Mouse (Mus musculus): Measurements from ENCODE around the gene Znhit3. TPM values are rescaled to one million over a fixed set of nuclear protein-coding genes. Genes with fewer than 3 reads are reported as not detected.

Znhit3 gene
- polyA plus RNA-seq, 1 experiment from 2014 or later, result 51.6 TPM

DNA sequence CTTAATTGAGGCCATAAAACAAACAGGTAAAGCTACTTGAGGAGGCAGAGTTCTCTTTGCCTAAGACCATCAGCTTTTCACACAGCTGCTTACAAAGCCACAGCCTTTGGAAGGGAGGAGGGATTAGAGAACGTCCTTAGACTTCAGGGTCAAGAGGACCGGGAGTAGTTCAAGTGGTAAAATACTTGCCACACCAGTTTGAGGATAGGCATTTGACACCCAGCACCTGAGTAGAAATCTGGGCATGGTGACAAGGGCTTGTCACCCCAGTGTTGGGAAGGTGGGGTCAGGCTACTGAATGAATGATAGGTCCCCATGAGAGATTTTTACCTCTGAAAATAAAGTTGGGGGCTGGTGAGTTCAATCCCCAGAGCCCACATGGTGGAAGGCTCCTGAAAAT lies 36.4 kb upstream of the Znhit3 start:
- Histone ChIP-seq H3K9ac (no peak overlapping the region), H3K4me1 (replicated peaks) (peaks cover 5% of the 10 kb centered on the region), H3K27ac (no peak overlapping the region), H3K4me2 (replicated peaks) (no peak overlapping the region), H3K36me3 (no peaks in the 10 kb centered on the region), H3K4me3 (replicated peaks) (no peak overlapping the region), H3K27me3 (replicated peaks) (peaks cover 19% of the 10 kb centered on the region), H3K9me3 (no peaks in the 10 kb centered on the region)
- WGBS, result 35% methylated on average over 2 of the region's 2 CpGs
- ATAC-seq, result no peak

DNA sequence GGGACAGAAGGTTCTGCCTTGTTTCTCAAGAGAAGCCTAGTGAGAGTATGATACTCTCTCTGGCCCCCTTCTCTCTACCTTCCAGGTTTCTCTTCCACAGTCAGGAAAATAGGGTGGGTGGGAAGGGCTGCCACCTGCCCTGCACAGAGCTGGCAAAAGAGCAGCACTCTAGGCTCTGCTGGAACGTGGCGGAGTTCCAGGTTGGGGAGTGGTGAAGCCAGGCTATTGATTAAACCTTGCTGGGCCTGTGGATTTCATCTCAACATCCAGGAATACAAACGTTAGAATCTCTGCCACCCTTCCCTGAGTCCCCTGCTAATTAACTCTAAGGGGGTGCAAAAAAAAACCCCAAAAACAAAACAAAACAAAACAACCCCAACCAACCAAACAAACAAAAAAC lies 32.4 kb upstream of the Znhit3 start:
- Histone ChIP-seq H3K27me3 (replicated peaks) (peaks cover 5% of the 10 kb centered on the region; the same call in 1 of the 2 replicates), H3K4me1 (replicated peaks) (no peaks in the 10 kb centered on the region), H3K9ac (no peak overlapping the region), H3K4me2 (replicated peaks) (no peak overlapping the region), H3K9me3 (no peaks in the 10 kb centered on the region), H3K4me3 (replicated peaks) (no peak overlapping the region), H3K27ac (no peak overlapping the region), H3K36me3 (no peaks in the 10 kb centered on the region)
- no peak for ATAC-seq
- 45% methylated on average over 3 of the region's 3 CpGs for WGBS

DNA sequence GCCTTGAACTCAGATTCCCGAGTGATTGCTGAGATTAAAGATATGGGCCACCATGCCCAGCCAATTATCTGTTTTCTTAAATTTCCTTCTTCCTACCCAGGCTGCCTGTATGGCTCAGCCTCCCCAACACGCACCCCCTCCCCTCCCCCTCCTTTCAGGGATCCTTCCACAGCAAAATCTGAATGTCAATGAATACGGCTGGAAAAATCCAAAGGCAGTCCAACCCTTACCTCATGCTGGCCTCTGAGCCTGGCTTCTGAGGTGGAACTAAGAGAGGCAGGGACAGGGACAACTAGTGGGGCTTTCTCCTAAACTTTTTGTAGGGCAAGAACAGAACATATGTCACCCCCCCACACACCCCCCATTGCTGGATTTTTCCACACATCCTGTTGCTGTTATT lies 31.9 kb upstream of the Znhit3 start:
- no peaks in the 10 kb centered on the region for H3K9me3 ChIP-seq
- no peaks in the 10 kb centered on the region for H3K36me3 ChIP-seq
- WGBS, result 55% methylated on average over 3 of the region's 3 CpGs
- H3K4me3 ChIP-seq (replicated peaks), result no peak overlapping the region
- no peak for ATAC-seq
- no peak overlapping the region for H3K27ac ChIP-seq
- H3K9ac ChIP-seq, result no peak overlapping the region
- H3K27me3 ChIP-seq (replicated peaks), result peaks cover 5% of the 10 kb centered on the region; the same call in 1 of the 2 replicates
- no peak overlapping the region for H3K4me2 ChIP-seq (replicated peaks)
- no peaks in the 10 kb centered on the region for H3K4me1 ChIP-seq (replicated peaks)

DNA sequence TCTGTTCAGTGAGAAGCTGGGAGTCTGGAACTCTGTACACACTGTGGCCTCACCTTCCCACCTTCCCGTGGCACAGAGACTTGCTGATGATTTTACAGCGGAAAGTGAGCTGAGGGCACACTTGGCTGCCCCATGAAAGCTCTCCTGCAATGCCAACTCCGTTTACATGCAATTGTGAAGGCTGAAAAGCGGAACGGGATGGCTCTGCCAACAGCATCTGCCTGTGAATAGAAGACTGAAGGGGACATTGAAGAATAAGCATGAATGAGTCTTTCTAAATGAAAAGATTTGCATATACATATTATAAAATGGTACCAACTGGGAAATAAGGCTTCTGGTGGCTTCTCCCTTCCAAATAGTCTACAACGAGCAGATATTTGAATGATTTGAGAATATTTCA lies 31.0 kb upstream of the Znhit3 start:
- H3K9ac ChIP-seq, result no peak overlapping the region
- H3K36me3 ChIP-seq, result no peaks in the 10 kb centered on the region
- no peaks in the 10 kb centered on the region for H3K9me3 ChIP-seq
- H3K4me2 ChIP-seq (replicated peaks), result no peak overlapping the region
- peaks cover 7% of the 10 kb centered on the region; the same call in 1 of the 2 replicates for H3K27me3 ChIP-seq (replicated peaks)
- H3K4me1 ChIP-seq (replicated peaks), result no peaks in the 10 kb centered on the region
- no peak overlapping the region for H3K27ac ChIP-seq
- 68% methylated on average over 6 of the region's 6 CpGs for WGBS
- no peak overlapping the region for H3K4me3 ChIP-seq (replicated peaks)
- no peak for ATAC-seq

DNA sequence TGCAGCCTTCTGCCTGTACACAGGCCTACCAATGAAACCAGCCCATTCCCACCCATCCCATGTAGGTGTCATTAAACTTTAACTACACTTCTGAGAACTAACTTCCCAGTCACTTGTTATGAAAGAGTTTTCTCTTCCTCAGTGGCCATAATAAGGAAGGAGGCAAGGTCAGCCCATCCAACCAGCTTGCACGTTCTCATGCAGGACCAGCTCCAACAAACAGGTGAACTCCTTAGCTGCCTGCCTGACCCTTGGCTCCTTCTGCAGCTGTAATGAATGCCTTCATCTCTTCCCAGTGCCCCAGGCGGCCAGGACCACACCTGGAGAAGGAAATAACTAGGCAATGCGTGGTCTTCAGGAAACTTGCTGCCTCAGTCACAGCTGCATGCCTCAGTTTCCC lies 29.7 kb upstream of the Znhit3 start:
- Histone ChIP-seq H3K4me1 (replicated peaks) (no peaks in the 10 kb centered on the region), H3K27me3 (replicated peaks) (peaks cover 7% of the 10 kb centered on the region; the same call in 1 of the 2 replicates), H3K4me3 (replicated peaks) (no peak overlapping the region), H3K27ac (no peak overlapping the region), H3K4me2 (replicated peaks) (no peak overlapping the region), H3K36me3 (no peaks in the 10 kb centered on the region), H3K9me3 (no peaks in the 10 kb centered on the region), H3K9ac (no peak overlapping the region)
- peak; percentile 15; the same call in 1 of the 2 replicates for ATAC-seq
- WGBS, result 41% methylated on average over 3 of the region's 3 CpGs

DNA sequence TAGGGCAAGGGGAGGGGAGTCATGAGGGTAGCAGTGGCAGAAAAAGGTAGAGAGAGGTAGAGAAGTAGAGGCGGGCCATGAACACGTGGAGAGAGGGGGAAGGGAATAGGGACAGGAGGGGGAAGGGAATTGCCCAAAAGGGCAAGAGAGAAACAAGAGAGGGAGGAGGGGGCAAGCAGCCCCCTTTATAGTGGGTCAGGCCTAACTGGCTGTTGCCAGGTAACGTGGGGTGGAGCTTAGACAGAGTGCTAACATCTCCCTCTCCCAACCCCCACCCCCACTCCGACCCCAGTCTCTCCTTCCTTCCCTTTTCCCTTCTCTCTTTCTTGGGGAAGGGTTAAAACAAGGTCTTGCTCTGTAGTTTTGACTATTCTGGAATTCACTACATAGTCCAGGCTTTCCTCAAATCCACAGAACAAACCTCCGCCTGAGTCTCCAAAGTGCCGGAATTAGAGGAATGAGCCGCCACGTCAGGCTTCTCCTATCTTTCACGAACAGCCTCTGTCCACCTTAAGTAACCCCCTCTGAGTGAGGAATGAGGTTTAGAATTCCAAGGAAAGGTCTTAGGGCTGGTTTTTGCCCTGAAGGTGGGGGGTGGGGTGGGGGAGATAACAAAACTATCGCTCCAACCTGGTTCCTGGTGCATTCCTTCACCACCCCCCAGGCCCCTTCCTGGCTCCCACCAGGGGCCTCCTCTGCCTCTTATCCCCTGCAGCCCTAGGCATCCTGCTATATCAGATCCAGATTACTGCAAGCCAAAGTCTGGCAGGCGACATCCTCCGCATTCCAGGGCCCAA lies 28.7 kb upstream of the Znhit3 start:
- Histone ChIP-seq H3K36me3 (no peaks in the 10 kb centered on the region), H3K27me3 (replicated peaks) (peaks cover 7% of the 10 kb centered on the region; the same call in 1 of the 2 replicates), H3K4me1 (replicated peaks) (no peaks in the 10 kb centered on the region), H3K4me2 (replicated peaks) (no peak overlapping the region), H3K4me3 (replicated peaks) (no peak overlapping the region), H3K27ac (no peak overlapping the region), H3K9ac (no peak overlapping the region), H3K9me3 (no peaks in the 10 kb centered on the region)
- ATAC-seq, result no peak
- WGBS, result 2% methylated on average over 12 of the region's 12 CpGs

DNA sequence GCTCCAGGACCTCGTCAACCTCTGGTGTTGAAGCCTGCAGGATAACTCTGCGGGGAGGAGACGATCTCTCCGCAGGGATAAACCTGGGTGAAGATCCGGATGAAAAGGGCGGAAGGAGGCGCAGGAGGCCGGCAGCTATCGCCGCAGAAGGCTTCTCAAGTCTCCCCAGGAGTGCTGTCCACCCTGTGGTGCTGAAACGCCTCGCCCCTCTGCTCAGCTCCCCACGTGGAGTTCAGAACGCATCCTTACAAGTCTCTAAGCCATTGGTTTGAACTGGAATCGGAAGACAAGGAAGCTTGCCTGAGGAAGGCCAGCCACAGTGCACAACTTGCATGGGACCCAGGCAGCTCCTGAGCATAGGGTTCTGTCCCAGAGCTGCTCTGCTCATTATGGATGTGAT lies 27.8 kb upstream of the Znhit3 start:
- Histone ChIP-seq H3K36me3 (no peaks in the 10 kb centered on the region), H3K9ac (no peak overlapping the region), H3K27me3 (replicated peaks) (peaks cover 7% of the 10 kb centered on the region; the same call in 1 of the 2 replicates), H3K4me3 (replicated peaks) (no peak overlapping the region), H3K27ac (no peak overlapping the region), H3K4me1 (replicated peaks) (no peaks in the 10 kb centered on the region), H3K4me2 (replicated peaks) (peak overlapping the region; percentile 34; the same call in 1 of the 2 replicates), H3K9me3 (no peaks in the 10 kb centered on the region)
- peak; percentile 39; the same call in 1 of the 2 replicates for ATAC-seq
- 0% methylated on average over 15 of the region's 15 CpGs for WGBS

DNA sequence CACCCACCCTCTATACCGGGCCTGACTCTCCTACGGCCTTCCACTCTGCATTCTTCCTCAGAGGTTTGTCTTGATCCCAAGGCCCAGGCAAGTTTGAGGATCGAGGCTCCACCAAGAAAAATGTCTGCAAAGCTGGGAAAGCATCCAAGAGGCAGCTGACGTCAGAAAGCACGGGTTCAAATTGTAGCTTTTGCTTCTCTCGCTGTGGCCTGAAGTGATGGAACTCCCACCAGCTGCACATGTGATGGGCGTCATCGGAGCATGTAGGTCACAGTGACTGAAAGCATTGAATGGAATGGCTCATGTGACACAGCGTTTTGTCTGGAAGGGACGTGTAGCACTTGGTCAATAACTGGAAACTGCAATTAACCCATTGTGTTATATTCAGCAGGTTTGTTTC lies 24.0 kb upstream of the Znhit3 start:
- no peaks in the 10 kb centered on the region for H3K36me3 ChIP-seq
- 81% methylated on average over 10 of the region's 10 CpGs for WGBS
- no peak for ATAC-seq
- peaks cover 6% of the 10 kb centered on the region; the same call in 1 of the 2 replicates for H3K27me3 ChIP-seq (replicated peaks)
- no peak overlapping the region for H3K4me3 ChIP-seq (replicated peaks)
- no peak overlapping the region for H3K9ac ChIP-seq
- H3K4me1 ChIP-seq (replicated peaks), result no peaks in the 10 kb centered on the region
- H3K9me3 ChIP-seq, result no peaks in the 10 kb centered on the region
- H3K4me2 ChIP-seq (replicated peaks), result no peak overlapping the region
- H3K27ac ChIP-seq, result no peak overlapping the region

DNA sequence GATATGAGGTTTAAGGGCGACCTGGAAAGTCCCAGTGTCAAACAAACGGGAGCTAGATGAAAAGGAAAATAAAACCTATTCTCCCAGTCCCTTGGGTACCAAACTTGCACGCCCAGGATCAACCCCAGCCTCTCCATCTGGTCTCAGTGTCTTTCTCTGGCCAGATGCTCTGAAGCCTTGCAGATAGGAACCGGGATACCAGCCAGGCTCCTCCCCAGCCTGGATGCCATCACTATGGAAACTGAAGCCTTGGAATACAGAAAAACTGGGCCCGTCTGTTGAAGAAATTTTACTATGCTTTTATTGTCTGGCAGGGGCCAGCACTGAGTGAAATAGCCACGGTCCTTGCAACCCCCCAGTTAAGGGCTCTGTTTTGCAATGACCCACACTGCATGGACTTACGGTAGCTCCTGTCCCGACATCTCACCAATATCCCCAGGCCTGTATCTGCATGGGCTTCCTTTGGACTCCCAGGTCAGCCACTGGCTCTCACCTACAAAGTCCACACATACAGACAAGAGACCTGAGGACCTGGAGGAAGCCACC lies 23.4 kb upstream of the Znhit3 start:
- Histone ChIP-seq H3K9me3 (no peaks in the 10 kb centered on the region), H3K36me3 (no peaks in the 10 kb centered on the region), H3K27me3 (replicated peaks) (peaks cover 2% of the 10 kb centered on the region; the same call in 1 of the 2 replicates), H3K4me2 (replicated peaks) (no peak overlapping the region), H3K4me3 (replicated peaks) (no peak overlapping the region), H3K9ac (no peak overlapping the region), H3K27ac (no peak overlapping the region), H3K4me1 (replicated peaks) (no peaks in the 10 kb centered on the region)
- no peak for ATAC-seq
- 59% methylated on average over 8 of the region's 8 CpGs for WGBS

DNA sequence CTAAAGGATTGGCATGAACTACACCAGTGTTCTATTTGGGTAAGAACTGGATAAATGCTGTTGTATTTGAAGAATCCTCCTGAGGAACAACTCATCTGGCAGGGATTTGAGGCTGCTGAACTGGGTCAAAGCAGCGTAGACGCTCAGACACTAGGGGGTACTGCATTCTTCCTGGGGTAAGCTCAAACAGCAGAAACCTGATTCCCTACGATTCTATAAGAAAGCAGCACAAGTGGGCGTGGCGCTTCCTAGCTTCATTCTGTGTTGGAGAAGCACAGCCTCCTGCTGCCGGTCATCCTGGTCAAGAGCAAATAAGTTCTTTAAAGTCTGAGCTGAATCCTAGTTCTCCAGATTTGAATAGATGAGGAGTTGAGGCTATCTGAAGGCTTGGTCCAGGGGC lies 16.1 kb upstream of the Znhit3 start:
- no peak overlapping the region for H3K9ac ChIP-seq
- H3K4me3 ChIP-seq (replicated peaks), result no peak overlapping the region
- no peak for ATAC-seq
- H3K27me3 ChIP-seq (replicated peaks), result no peaks in the 10 kb centered on the region
- no peak overlapping the region for H3K4me2 ChIP-seq (replicated peaks)
- no peaks in the 10 kb centered on the region for H3K9me3 ChIP-seq
- no peak overlapping the region for H3K27ac ChIP-seq
- 14% methylated on average over 6 of the region's 6 CpGs for WGBS
- no peaks in the 10 kb centered on the region for H3K4me1 ChIP-seq (replicated peaks)
- H3K36me3 ChIP-seq, result no peaks in the 10 kb centered on the region

DNA sequence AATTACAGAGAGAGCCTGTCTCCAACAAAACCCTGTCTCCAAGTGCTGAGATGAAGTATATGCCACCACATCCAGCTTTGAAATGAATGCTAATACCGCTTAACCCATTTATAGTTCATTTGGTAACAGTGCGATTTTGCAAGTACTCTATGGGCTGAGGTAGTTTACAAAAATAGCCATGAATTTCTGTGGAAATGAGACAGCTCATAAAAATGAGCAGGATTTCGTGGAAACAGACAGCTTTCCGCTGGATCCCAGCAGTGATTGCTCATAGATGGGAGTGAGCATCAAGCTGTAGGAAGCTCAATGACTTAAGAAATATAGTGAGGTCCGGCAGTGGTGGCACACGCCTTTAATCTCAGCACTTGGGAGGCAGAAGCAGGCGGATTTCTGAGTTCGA lies 4.8 kb upstream of the Znhit3 start:
- H3K27me3 ChIP-seq (replicated peaks), result no peaks in the 10 kb centered on the region
- ATAC-seq, result no peak
- H3K4me3 ChIP-seq (replicated peaks), result no peak overlapping the region
- no peaks in the 10 kb centered on the region for H3K9me3 ChIP-seq
- no peak overlapping the region for H3K4me2 ChIP-seq (replicated peaks)
- H3K27ac ChIP-seq, result no peak overlapping the region
- H3K9ac ChIP-seq, result no peak overlapping the region
- 0 out of 2 replicates have a peak, but pooled peaks cover 4% of the 10 kb centered on the region for H3K4me1 ChIP-seq (replicated peaks)
- 85% methylated on average over 8 of the region's 8 CpGs for WGBS
- H3K36me3 ChIP-seq, result no peaks in the 10 kb centered on the region

DNA sequence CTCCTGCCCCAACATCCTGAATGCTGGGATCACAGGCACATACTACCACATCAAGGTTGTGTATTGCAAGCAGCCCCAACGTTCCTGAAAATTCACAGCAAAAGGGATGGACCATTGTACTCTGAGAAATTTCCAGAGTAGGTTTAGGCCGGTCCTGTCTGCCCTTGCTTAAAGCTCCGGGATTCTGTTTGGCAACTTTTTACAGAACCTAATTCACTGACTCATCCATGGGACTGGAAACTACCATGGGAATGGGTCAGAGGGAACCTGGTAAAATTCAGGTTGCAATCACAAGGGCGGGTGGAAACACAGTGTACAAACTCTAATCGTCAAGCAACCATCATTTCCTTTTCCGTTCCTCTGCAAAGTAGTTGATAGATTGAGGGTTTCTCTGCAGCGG lies 3.8 kb upstream of the Znhit3 start:
- Histone ChIP-seq H3K4me1 (replicated peaks) (0 out of 2 replicates have a peak, but pooled peaks cover 4% of the 10 kb centered on the region), H3K27me3 (replicated peaks) (no peaks in the 10 kb centered on the region), H3K9ac (no peak overlapping the region), H3K36me3 (no peaks in the 10 kb centered on the region), H3K27ac (no peak overlapping the region), H3K4me2 (replicated peaks) (no peak overlapping the region), H3K9me3 (no peaks in the 10 kb centered on the region), H3K4me3 (replicated peaks) (no peak overlapping the region)
- ATAC-seq, result no peak
- WGBS, result 69% methylated on average over 7 of the region's 7 CpGs

DNA sequence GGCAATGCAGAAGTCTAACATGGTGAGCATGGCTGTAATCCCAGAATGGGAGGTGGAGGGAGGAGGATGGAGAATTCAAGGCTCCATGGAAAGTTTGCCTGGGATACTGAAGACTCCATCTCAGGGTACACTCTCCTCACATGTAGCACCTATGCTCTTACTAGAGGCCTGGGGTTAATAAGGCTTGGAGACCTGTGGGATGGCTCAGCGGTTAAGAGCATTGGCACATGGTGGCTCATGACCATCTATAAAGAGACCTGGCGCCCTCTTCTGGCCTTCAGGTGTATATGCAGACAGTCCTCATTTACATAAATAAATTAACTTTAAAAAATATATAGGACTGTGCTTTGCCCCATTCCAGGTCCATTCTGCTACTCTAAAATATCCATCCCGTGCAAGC lies 3.1 kb upstream of the Znhit3 start:
- Histone ChIP-seq H3K36me3 (no peaks in the 10 kb centered on the region), H3K9ac (no peak overlapping the region), H3K27ac (no peak overlapping the region), H3K4me3 (replicated peaks) (no peak overlapping the region), H3K9me3 (no peaks in the 10 kb centered on the region), H3K4me1 (replicated peaks) (0 out of 2 replicates have a peak, but pooled peaks cover 4% of the 10 kb centered on the region), H3K27me3 (replicated peaks) (no peaks in the 10 kb centered on the region), H3K4me2 (replicated peaks) (no peak overlapping the region)
- WGBS, result 43% methylated on average over 3 of the region's 3 CpGs
- no peak for ATAC-seq
